Mouse (Mus musculus) kidney, adult 2 months (tissue): ENCODE measurements at regions not wholly inside any gene's neighbourhood (a gene's known extent, or its start where the extent isn't known, plus 50 kb on each side); places are given as distances from the start of the nearest gene placed in this dataset.

ENCODE experiments used
- DNase-seq: peaks from one replicate; pipeline ENCODE4 v3.0.0; 2021
- H3K27ac ChIP-seq: fragments of 200-500 bp; 2 replicates; pipeline ENCODE4 v1.5.1; 2012; ENCODE audit warnings: low read depth, low read length, control low read depth, inconsistent platforms; ENCODE audit not compliant: insufficient read depth
- H3K27me3 ChIP-seq: fragments of 200-500 bp; replicated peaks from 2 replicates; pipeline ENCODE4 v1.6.1; 2012; ENCODE audit warnings: mild to moderate bottlenecking, moderate library complexity, low read length, inconsistent platforms; ENCODE audit not compliant: control insufficient read depth, insufficient read depth
- H3K36me3 ChIP-seq: fragments of 200-500 bp; 2 replicates; pipeline ENCODE4 v1.6.1; 2012; ENCODE audit warnings: mild to moderate bottlenecking, moderate library complexity, low read length, inconsistent platforms; ENCODE audit not compliant: control insufficient read depth, insufficient read depth
- H3K4me1 ChIP-seq: fragments of 200-500 bp; 2 replicates; pipeline ENCODE4 v1.6.1; 2011; ENCODE audit warnings: low read length; ENCODE audit not compliant: control insufficient read depth, insufficient read depth
- H3K4me3 ChIP-seq: fragments of 200-500 bp; 2 replicates; pipeline ENCODE4 v1.5.1; 2011; ENCODE audit warnings: mild to moderate bottlenecking, low read depth, low read length, control low read depth; ENCODE audit not compliant: insufficient read depth
- CTCF ChIP-seq: fragments of 200-500 bp; conservative IDR thresholded peaks from 2 replicates; pipeline ENCODE4 v1.5.1; 2011; ENCODE audit warnings: low read depth, mild to moderate bottlenecking, control low read depth, low read length, moderate library complexity, mixed read lengths; ENCODE audit not compliant: insufficient read depth, insufficient read length
- POLR2A ChIP-seq: fragments of 200-500 bp; IDR thresholded peaks from one replicate; pipeline ENCODE4 v1.6.1; 2011; ENCODE audit warnings: low read depth, low read length, control low read depth
- WGBS: fragments of 180-500 bp; shearing (Covaris S2); methylation state at CpG from one replicate; pipeline ENCODE4 v1.1.7; 2018; 5-methylcytosine and 5-hydroxymethylcytosine counted together

GRCm38 (mm10) chr13:112165921-112166320 lies 122.3 kb upstream of the Ankrd55 start:
- H3K27me3 ChIP-seq, result no peaks in the 10 kb centered on the region
- no peak overlapping the region for H3K27ac ChIP-seq
- H3K4me3 ChIP-seq, result no peak overlapping the region
- WGBS, result 68% methylated on average over 2 of the region's 2 CpGs
- TF ChIP-seq POLR2A, result no peak
- H3K4me1 ChIP-seq, result no peaks in the 10 kb centered on the region
- H3K36me3 ChIP-seq, result no peaks in the 10 kb centered on the region
- DNase-seq, result no peak

GRCm38 (mm10) chr13:112166338-112166802 lies 121.9 kb upstream of the Ankrd55 start:
- TF ChIP-seq POLR2A (no peak), CTCF (no peak)
- DNase-seq, result no peak

GRCm38 (mm10) chr13:112168468-112168867 lies 119.8 kb upstream of the Ankrd55 start:
- no peak for DNase-seq
- Histone ChIP-seq H3K4me1 (no peaks in the 10 kb centered on the region), H3K36me3 (no peaks in the 10 kb centered on the region), H3K27ac (no peak overlapping the region), H3K27me3 (no peaks in the 10 kb centered on the region), H3K4me3 (no peak overlapping the region)
- 88% methylated on average over 3 of the region's 3 CpGs for WGBS
- TF ChIP-seq CTCF, result no peak
- no peak for TF ChIP-seq POLR2A

More at GRCm38 (mm10) chr13:112166338-112166802, 121.9 kb upstream of the Ankrd55 start:
- no peak overlapping the region for H3K4me3 ChIP-seq
- no peaks in the 10 kb centered on the region for H3K4me1 ChIP-seq
- H3K27ac ChIP-seq, result no peak overlapping the region
- H3K36me3 ChIP-seq, result no peaks in the 10 kb centered on the region
- 72% methylated on average over 10 of the region's 10 CpGs for WGBS
- H3K27me3 ChIP-seq, result no peaks in the 10 kb centered on the region

- H3K27me3 ChIP-seq, result no peaks in the 10 kb centered on the region
- no peak overlapping the region for H3K27ac ChIP-seq
- WGBS, result 87% methylated on average over 3 of the region's 3 CpGs
- DNase-seq, result no peak
- no peaks in the 10 kb centered on the region for H3K4me1 ChIP-seq
- TF ChIP-seq POLR2A (no peak), CTCF (no peak)
- H3K36me3 ChIP-seq, result no peaks in the 10 kb centered on the region
- no peak overlapping the region for H3K4me3 ChIP-seq
These were observed 117.4 kb upstream of the Ankrd55 start for GRCm38 (mm10) chr13:112170872-112171271.

GRCm38 (mm10) chr13:112171940-112172715 lies 116.1 kb upstream of the Ankrd55 start:
- H3K4me3 ChIP-seq, result no peak overlapping the region
- 71% methylated on average over 11 of the region's 11 CpGs for WGBS

GRCm38 (mm10) chr13:112173973-112174372 lies 114.3 kb upstream of the Ankrd55 start:
- no peaks in the 10 kb centered on the region for H3K4me1 ChIP-seq
- no peaks in the 10 kb centered on the region for H3K36me3 ChIP-seq
- H3K27ac ChIP-seq, result no peak overlapping the region
- 92% methylated on average over 8 of the region's 8 CpGs for WGBS
- DNase-seq, result no peak
- no peak for TF ChIP-seq CTCF
- TF ChIP-seq POLR2A, result no peak
- H3K27me3 ChIP-seq, result no peaks in the 10 kb centered on the region
- H3K4me3 ChIP-seq, result no peak overlapping the region

More at GRCm38 (mm10) chr13:112171940-112172715, 116.1 kb upstream of the Ankrd55 start:
- Histone ChIP-seq H3K27me3 (no peaks in the 10 kb centered on the region), H3K27ac (no peak overlapping the region), H3K4me1 (no peaks in the 10 kb centered on the region), H3K36me3 (no peaks in the 10 kb centered on the region)
- DNase-seq, result no peak
- TF ChIP-seq CTCF (no peak), POLR2A (no peak)

GRCm38 (mm10) chr13:112178031-112178430 lies 110.2 kb upstream of the Ankrd55 start:
- Histone ChIP-seq H3K27me3 (no peaks in the 10 kb centered on the region), H3K27ac (no peak overlapping the region), H3K4me3 (no peak overlapping the region), H3K36me3 (no peaks in the 10 kb centered on the region), H3K4me1 (no peaks in the 10 kb centered on the region)
- TF ChIP-seq POLR2A (no peak), CTCF (no peak)
- no peak for DNase-seq
- WGBS, result 95% methylated on average over 4 of the region's 4 CpGs
